Mouse (Mus musculus): Measurements from ENCODE around the gene Spcs2. TPM values are rescaled to one million over a fixed set of nuclear protein-coding genes. Genes with fewer than 3 reads are reported as not detected.
"Not testable (repeated sequence)": the region's sequence is repeated elsewhere in the genome, so short reads cannot be mapped to it uniquely, and the experiment has no call there.

The Spcs2 gene
- polyA plus RNA-seq, 2 experiments from 2014 or later = 466 to 576 TPM

GRCm38 (mm10) chr7:99824649-99825483 is 38.4 kb downstream of the Spcs2 start:
- ATAC-seq = no peak

- ATAC-seq = peak; percentile 50
Measured at GRCm38 (mm10) chr7:99823045-99823663, 40.1 kb downstream of the Spcs2 start.

DNA sequence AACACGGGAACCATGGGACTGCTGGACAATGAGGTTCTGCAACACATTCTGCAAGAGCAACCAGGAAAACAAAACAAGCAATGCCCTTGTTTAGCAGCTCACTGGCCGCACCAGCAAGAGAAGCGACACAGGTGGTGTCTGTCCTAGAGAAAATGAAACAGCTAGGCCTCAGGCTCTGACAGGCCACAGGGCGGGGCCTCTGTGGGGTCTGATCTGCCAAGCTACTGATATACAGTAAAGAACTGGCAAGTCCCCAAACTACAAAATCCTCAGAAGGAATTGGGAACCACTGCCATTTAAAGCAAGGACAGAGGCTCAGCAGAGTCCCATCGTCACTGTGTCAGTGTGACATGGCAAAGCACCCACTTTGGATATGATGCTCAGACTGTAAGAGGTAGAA is 40.8 kb downstream of the Spcs2 start:
- peak; percentile 65 for ATAC-seq

DNA sequence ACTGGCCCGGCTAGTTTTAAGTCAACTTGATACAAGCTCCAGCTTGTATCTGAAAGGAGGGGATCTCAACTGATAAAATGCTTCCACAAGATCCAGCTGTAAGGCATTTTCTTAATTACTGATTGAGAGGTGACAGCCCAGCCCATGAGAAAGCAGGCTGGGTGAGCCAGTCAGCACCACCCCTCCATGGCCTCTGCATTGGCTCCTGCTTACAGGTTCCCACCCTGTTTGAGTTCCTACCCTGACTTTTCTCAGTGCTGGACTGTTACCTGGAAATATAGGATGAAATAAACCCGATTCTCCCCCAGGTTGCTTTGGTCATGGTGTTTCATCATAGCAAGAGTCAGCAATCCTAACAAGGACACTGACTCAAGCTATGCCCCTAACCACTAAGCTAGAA is 41.3 kb downstream of the Spcs2 start:
- ATAC-seq = no peak

- peak; percentile 45 for ATAC-seq
Measured at GRCm38 (mm10) chr7:99818181-99818725, 45.0 kb downstream of the Spcs2 start.

DNA sequence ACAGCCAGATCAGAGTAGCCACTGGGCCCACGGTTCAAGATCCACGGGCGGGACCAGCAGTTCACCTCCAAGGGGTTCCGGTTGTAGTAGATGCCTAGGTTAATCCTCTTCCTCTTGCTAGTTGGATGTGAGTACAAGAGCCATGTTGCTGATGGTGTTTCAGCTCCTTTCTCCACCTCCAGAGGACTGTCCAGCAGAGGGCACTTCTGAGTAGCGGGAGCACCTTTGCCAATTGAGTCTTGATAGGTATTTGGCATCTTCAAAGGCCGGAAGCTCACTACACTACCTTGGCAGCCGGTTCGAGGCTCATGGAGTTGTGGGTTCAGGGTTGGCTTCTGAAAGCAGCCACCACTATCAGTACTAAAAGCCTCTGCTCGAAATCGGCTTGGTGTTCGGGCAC is 49.9 kb downstream of the Spcs2 start:
- ATAC-seq = no peak

DNA sequence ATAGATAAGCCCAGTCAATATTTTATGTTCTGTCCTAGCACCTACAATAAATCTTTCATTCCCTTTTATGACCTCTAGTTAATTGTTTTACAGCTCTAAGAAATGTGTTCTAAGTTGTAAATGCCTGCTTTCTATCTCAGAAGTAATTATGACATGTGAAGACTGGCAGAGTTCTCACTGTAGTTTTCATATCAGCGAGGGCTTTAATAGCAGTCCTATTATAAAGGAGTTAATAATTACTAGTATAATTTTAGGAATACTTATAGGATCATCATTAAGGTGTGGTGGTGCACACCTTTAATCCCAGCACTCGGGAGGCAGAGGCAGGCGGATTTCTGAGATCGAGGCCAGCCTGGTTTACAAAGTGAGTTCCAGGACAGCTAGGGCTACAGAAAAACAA is 51.6 kb downstream of the Spcs2 start:
- ATAC-seq = no peak

- ATAC-seq = no peak
Measured at GRCm38 (mm10) chr7:99810814-99811213, 52.4 kb downstream of the Spcs2 start.

DNA sequence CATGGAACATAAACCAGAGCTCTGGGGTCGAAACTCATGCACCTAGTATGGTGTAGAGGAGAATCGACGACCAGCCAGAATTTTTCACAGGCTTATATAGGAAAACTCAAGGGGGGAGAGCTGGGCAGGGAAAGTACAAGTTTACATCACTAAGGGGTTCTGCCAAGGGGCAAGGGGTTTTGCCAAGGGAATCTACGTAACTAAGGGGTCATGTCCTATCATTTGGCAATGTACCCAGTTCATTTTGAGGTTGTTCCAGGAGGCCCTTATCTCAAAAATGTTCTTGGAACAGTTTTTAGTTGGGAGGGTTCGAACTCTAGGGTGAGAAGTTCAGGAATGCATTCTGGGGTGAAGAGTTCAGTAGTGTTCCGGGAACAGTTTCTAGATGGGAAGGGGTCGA is 56.2 kb downstream of the Spcs2 start:
- not testable (repeated sequence) for ATAC-seq

DNA sequence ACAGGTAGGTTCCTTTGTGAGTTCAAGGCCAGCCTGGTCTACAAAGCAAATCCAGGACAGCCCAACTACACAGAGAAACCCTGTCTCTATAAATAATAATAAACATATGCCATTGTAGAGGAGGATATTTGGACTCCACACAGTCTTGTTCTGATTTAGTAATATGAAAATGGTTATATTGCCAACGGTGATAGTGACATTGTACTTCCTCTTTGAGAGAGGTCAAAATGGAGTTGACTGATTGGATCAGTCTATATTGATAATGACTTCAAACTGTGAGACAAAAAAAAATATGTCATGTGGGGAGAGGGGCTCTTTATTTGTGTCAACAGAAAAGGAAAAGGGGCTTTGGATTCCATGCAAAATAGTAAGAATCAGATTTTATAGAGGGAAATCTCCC is 57.9 kb downstream of the Spcs2 start:
- ATAC-seq = no peak

DNA sequence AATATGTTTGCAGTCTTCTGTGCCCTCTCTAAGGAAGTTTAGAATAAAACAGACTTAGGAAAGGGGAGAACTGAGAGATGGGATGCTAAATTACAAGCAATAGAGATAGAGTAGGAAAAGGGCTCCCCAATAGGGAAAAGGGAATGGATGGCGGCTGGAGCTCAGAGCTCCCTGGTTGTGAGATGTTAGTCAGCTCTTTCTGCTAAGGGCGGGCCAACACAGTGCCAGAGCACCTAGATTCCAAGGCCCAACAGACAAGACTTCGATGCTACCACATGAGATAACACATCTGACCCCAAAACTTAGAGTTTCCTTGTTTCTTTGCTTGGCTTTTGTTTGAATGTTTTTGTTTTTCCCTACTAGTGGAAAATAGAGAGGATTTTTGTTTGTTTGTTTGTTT is 59.2 kb downstream of the Spcs2 start:
- ATAC-seq = not testable (repeated sequence)

DNA sequence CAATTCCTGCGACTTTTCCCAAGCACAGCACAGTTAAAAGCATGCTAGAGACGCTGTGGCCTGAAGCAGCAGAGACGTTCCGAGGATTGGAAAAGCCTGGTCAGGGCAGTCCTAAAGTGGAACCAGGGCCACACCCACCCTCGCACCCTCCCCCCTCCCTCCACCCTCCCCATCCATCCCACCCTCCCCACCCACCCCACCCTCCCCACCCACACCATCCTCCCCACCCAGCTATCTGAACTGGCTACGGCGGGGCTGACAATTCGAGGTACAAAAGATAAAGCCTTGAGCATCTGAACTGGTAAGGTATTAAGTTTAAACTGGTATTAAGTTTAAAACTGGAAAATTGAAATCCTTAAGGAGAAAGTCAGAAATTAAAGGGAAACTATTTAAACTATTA is 59.7 kb downstream of the Spcs2 start:
- ATAC-seq = no peak

DNA sequence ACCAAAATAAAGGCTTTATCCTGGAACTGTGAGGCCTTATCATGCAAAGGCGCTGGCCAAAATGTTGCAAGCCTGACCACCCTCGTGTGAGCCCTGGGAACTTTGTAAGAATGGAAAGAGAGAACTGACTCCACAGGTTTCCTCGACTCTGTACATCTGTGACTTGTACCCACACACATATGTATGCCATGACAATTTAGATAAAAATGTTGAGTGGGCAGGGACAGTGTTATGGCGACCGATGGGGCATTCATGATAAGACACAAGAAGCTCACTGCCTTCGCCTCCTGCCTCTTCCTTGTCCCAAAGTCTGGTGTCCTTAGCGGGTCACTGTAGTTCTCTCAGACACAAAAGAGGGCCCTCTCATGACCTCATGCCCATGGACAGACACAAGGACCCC is 64.1 kb downstream of the Spcs2 start:
- no peak for ATAC-seq

- ATAC-seq = peak; percentile 55
Measured at GRCm38 (mm10) chr7:99797911-99798647, 65.2 kb downstream of the Spcs2 start.

DNA sequence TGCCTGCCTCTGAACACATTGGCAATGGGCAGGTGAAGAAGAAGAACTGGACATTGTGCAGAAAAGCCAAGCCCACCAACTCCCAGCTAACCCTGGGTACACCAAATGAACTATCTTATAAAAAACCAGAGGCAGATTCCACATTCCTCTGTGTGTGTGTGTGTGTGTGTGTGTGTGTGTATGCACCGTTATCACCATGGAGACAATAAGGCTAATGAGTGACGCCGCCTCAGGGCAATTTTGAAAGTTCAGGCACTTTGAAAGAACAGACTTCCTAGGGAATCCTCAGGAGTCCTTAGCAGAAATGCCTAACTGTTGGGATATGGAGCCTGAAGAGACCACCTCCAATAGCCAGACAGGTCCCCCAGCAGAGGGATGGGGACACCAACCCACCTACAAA is 66.0 kb downstream of the Spcs2 start:
- no peak for ATAC-seq

GRCm38 (mm10) chr7:99796471-99796870 is 66.8 kb downstream of the Spcs2 start:
- ATAC-seq = no peak

GRCm38 (mm10) chr7:99795192-99795981 is 67.9 kb downstream of the Spcs2 start:
- peak; percentile 81 for ATAC-seq

DNA sequence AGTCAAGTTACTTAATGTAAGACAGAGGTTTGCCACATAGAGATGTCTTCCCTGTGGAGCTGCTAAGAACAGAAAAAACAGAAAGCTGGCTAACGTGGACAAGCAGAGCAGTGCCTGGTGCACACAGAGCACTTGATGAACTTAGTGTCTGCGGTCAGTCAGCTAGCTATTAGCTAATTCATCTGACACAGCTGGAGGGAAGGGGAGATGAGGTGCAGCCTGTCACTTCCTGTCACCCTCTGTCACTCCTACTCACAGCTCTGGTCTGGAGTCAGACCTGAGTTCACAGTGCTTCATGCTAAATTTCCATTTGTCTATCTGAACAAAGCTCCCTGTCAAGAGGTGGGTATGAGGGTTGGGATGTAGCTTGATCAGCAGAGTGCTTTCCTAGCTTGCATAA is 69.2 kb downstream of the Spcs2 start:
- ATAC-seq = peak; percentile 74

GRCm38 (mm10) chr7:99790816-99791215 is 72.4 kb downstream of the Spcs2 start:
- no peak for ATAC-seq

DNA sequence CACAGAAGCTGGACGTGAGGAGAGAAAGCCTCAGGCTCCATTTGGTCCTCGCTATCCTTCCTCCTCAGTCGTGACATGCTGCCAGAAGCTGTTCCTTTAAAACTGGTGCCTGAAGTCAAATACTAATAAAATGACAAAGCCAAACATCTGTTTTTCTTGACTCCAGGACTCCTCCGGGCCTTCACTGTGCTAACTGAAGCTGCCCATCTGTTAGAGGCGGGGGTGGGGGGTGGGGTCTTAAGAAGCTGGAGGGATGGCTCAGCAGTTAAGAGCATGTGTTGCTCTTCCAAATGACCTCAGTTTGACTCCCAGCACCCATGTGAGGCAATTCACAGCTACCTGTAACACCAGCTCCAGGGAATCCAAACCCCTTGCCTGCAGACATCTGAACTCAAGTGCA is 74.7 kb downstream of the Spcs2 start:
- no peak for ATAC-seq

- ATAC-seq = no peak
Measured at GRCm38 (mm10) chr7:99787935-99788334, 75.3 kb downstream of the Spcs2 start.

All from CD4-positive, CD25-positive, alpha-beta regulatory T cell, adult 4 months (primary cell).